Mouse (Mus musculus): ENCODE data around the gene Kcnip2. TPM values are rescaled to one million over a fixed set of nuclear protein-coding genes. Genes with fewer than 3 reads are reported as not detected.
A peak's percentile ranks its signal among the peaks of the same experiment; 100 is the strongest.

Kcnip2 gene
- polyA plus RNA-seq, 1 experiment from 2014 or later: 0.28 TPM

GRCm38 (mm10) chr19:45789888-45790874 is 25.7 kb downstream of the Kcnip2 start:
- DNase-seq (ENCODE audit: low spot score): no peak

DNA sequence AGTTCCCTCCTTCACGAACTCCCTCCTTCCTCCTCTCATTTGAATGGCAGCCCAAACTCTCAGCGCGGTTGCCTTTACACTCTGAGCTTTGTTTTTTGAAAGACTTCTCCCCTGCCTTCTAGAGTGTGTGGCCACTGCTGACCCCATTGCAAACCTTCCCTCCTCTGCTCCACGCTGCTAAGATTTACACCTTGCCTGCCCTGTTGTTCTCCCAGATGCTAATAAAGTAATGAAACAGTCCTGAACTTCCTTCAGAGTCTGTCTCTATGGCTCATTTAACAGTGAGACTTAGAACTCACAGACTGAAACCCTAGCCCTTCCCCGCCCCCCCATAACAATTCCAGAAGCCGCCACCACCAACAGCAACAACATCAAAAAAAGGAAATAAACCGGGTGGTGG is 26.5 kb downstream of the Kcnip2 start:
- H3K4me1 ChIP-seq (ENCODE audit: control insufficient read depth, insufficient read depth, low read length): no peaks in the 10 kb centered on the region
- H3K9ac ChIP-seq (ENCODE audit: low read length): no peak overlapping the region
- no peaks in the 10 kb centered on the region for H3K36me3 ChIP-seq (ENCODE audit: control insufficient read depth, insufficient read depth, low read length)
- H3K4me3 ChIP-seq (ENCODE audit: low read depth, low read length): no peak overlapping the region
- no peaks in the 10 kb centered on the region for H3K27me3 ChIP-seq (ENCODE audit: control insufficient read depth, insufficient read depth, low read length)
- DNase-seq (ENCODE audit: low spot score): no peak
- no peaks in the 10 kb centered on the region for H3K9me3 ChIP-seq (ENCODE audit: control insufficient read depth, low read length)
- WGBS: 62% methylated on average over 7 of the region's 7 CpGs
- H3K27ac ChIP-seq (replicated peaks; ENCODE audit: low read depth, low read length): no peak overlapping the region
- H3K4me2 ChIP-seq (ENCODE audit: low read depth, severe bottlenecking): no peak overlapping the region
- ATAC-seq (ENCODE audit: insufficient number of reproducible peaks, low FRiP score, low TSS enrichment, low read depth): no peak

More at GRCm38 (mm10) chr19:45789888-45790874, 25.7 kb downstream of the Kcnip2 start:
- Histone ChIP-seq H3K4me1 (ENCODE audit: control insufficient read depth, insufficient read depth, low read length) (no peaks in the 10 kb centered on the region), H3K9ac (ENCODE audit: low read length) (no peak overlapping the region), H3K27ac (replicated peaks; ENCODE audit: low read depth, low read length) (no peak overlapping the region), H3K9me3 (ENCODE audit: control insufficient read depth, low read length) (no peaks in the 10 kb centered on the region), H3K4me2 (ENCODE audit: low read depth, severe bottlenecking) (no peak overlapping the region), H3K36me3 (ENCODE audit: control insufficient read depth, insufficient read depth, low read length) (no peaks in the 10 kb centered on the region), H3K4me3 (ENCODE audit: low read depth, low read length) (no peak overlapping the region), H3K27me3 (ENCODE audit: control insufficient read depth, insufficient read depth, low read length) (no peaks in the 10 kb centered on the region)
- no peak for ATAC-seq (ENCODE audit: insufficient number of reproducible peaks, low FRiP score, low TSS enrichment, low read depth)
- 74% methylated on average over 12 of the region's 13 CpGs for WGBS

GRCm38 (mm10) chr19:45788337-45788736 is 27.5 kb downstream of the Kcnip2 start:
- no peaks in the 10 kb centered on the region for H3K36me3 ChIP-seq (ENCODE audit: control insufficient read depth, insufficient read depth, low read length)
- ATAC-seq (ENCODE audit: insufficient number of reproducible peaks, low FRiP score, low TSS enrichment, low read depth) (no peak), DNase-seq (ENCODE audit: low spot score) (no peak)
- no peak overlapping the region for H3K27ac ChIP-seq (replicated peaks; ENCODE audit: low read depth, low read length)
- no peaks in the 10 kb centered on the region for H3K27me3 ChIP-seq (ENCODE audit: control insufficient read depth, insufficient read depth, low read length)
- no peaks in the 10 kb centered on the region for H3K4me1 ChIP-seq (ENCODE audit: control insufficient read depth, insufficient read depth, low read length)
- WGBS: 74% methylated on average over 4 of the region's 4 CpGs
- no peak overlapping the region for H3K4me3 ChIP-seq (ENCODE audit: low read depth, low read length)
- no peak overlapping the region for H3K9ac ChIP-seq (ENCODE audit: low read length)
- H3K4me2 ChIP-seq (ENCODE audit: low read depth, severe bottlenecking): no peak overlapping the region
- H3K9me3 ChIP-seq (ENCODE audit: control insufficient read depth, low read length): no peaks in the 10 kb centered on the region

- Histone ChIP-seq H3K9me3 (ENCODE audit: control insufficient read depth, low read length) (no peaks in the 10 kb centered on the region), H3K4me2 (ENCODE audit: low read depth, severe bottlenecking) (no peak overlapping the region), H3K9ac (ENCODE audit: low read length) (no peak overlapping the region), H3K4me3 (ENCODE audit: low read depth, low read length) (no peak overlapping the region), H3K4me1 (ENCODE audit: control insufficient read depth, insufficient read depth, low read length) (no peaks in the 10 kb centered on the region), H3K27me3 (ENCODE audit: control insufficient read depth, insufficient read depth, low read length) (no peaks in the 10 kb centered on the region), H3K36me3 (ENCODE audit: control insufficient read depth, insufficient read depth, low read length) (no peaks in the 10 kb centered on the region), H3K27ac (replicated peaks; ENCODE audit: low read depth, low read length) (no peak overlapping the region)
- no peak for DNase-seq (ENCODE audit: low spot score)
- WGBS: 79% methylated on average over 3 of the region's 3 CpGs
- no peak for ATAC-seq (ENCODE audit: insufficient number of reproducible peaks, low FRiP score, low TSS enrichment, low read depth)
Measured at GRCm38 (mm10) chr19:45787450-45787849, 28.4 kb downstream of the Kcnip2 start.

- no peak for DNase-seq (ENCODE audit: low spot score)
- Histone ChIP-seq H3K4me1 (ENCODE audit: control insufficient read depth, insufficient read depth, low read length) (peaks cover 4% of the 10 kb centered on the region; the same call in 1 of the 2 replicates), H3K27ac (replicated peaks; ENCODE audit: low read depth, low read length) (no peak overlapping the region), H3K9me3 (ENCODE audit: control insufficient read depth, low read length) (no peaks in the 10 kb centered on the region), H3K27me3 (ENCODE audit: control insufficient read depth, insufficient read depth, low read length) (no peaks in the 10 kb centered on the region), H3K36me3 (ENCODE audit: control insufficient read depth, insufficient read depth, low read length) (no peaks in the 10 kb centered on the region), H3K4me3 (ENCODE audit: low read depth, low read length) (no peak overlapping the region), H3K4me2 (ENCODE audit: low read depth, severe bottlenecking) (no peak overlapping the region), H3K9ac (ENCODE audit: low read length) (no peak overlapping the region)
- ATAC-seq (ENCODE audit: insufficient number of reproducible peaks, low FRiP score, low TSS enrichment, low read depth): no peak
- 74% methylated on average over 3 of the region's 3 CpGs for WGBS
Measured at GRCm38 (mm10) chr19:45785470-45785869, 30.4 kb downstream of the Kcnip2 start.

DNA sequence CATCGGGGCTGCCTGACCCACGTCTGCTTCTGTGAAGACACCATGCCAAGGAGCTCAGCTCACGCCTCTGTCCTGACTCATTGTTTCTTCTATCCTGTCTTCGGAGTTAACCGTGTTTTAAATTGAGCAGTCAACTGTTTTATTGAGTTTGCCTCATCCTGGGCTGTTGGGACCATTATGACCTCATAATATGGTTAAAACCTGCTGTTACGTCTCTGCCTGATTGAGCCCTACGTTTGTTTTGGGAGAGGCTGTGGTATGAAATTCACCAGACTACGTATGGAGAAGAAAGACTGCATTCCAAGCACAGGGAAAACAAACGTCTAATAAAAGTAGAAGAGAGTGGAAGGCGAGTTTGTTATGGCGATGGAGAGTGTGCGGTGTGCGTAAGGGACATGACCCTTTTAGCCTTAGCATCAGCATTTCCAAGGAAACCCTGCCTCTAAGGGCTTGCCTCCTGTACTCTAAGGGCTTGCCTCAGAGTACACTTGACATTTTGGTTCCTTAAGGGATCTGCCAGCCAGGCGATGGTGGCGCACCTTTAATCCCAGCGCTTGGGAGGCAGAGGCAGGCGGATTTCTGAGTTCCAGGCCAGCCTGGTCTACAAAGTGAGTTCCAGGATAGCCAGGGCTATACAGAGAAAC is 31.8 kb downstream of the Kcnip2 start:
- Histone ChIP-seq H3K27ac (replicated peaks; ENCODE audit: low read depth, low read length) (no peak overlapping the region), H3K4me3 (ENCODE audit: low read depth, low read length) (peak overlapping the region; percentile 100), H3K9me3 (ENCODE audit: control insufficient read depth, low read length) (no peaks in the 10 kb centered on the region), H3K9ac (ENCODE audit: low read length) (peak overlapping the region; percentile 68), H3K4me2 (ENCODE audit: low read depth, severe bottlenecking) (peak overlapping the region; percentile 54), H3K4me1 (ENCODE audit: control insufficient read depth, insufficient read depth, low read length) (peaks cover 4% of the 10 kb centered on the region; the same call in 1 of the 2 replicates), H3K36me3 (ENCODE audit: control insufficient read depth, insufficient read depth, low read length) (peaks cover 6% of the 10 kb centered on the region; the same call in 1 of the 2 replicates), H3K27me3 (ENCODE audit: control insufficient read depth, insufficient read depth, low read length) (no peaks in the 10 kb centered on the region)
- 37% methylated on average over 17 of the region's 17 CpGs for WGBS
- DNase-seq (ENCODE audit: low spot score) (no peak), ATAC-seq (ENCODE audit: insufficient number of reproducible peaks, low FRiP score, low TSS enrichment, low read depth) (no peak)

GRCm38 (mm10) chr19:45783181-45783932 is 32.5 kb downstream of the Kcnip2 start, which contains the start of gene Mgea5:
Mgea5 (minus strand) TSS chr19:45783837.
- H3K9ac ChIP-seq (ENCODE audit: low read length): peak within 1 kb of the TSS; percentile 93
- WGBS: under 1% methylated on average over 67 of the region's 71 CpGs
- peak within 1 kb of the TSS; percentile 62 for H3K4me2 ChIP-seq (ENCODE audit: low read depth, severe bottlenecking)
- H3K4me1 ChIP-seq (ENCODE audit: control insufficient read depth, insufficient read depth, low read length): peaks cover 4% of the 10 kb centered on the region; the same call in 1 of the 2 replicates
- H3K27ac ChIP-seq (replicated peaks; ENCODE audit: low read depth, low read length): peak within 1 kb of the TSS; percentile 94
- H3K27me3 ChIP-seq (ENCODE audit: control insufficient read depth, insufficient read depth, low read length): no peaks in the 10 kb centered on the region
- H3K9me3 ChIP-seq (ENCODE audit: control insufficient read depth, low read length): no peaks in the 10 kb centered on the region
- H3K4me3 ChIP-seq (ENCODE audit: low read depth, low read length): peak within 1 kb of the TSS; percentile 100
- H3K36me3 ChIP-seq (ENCODE audit: control insufficient read depth, insufficient read depth, low read length): peaks cover 6% of the 10 kb centered on the region; the same call in 1 of the 2 replicates
- ATAC-seq (ENCODE audit: insufficient number of reproducible peaks, low FRiP score, low TSS enrichment, low read depth) (peak; percentile 98), DNase-seq (ENCODE audit: low spot score) (peak; percentile 99)
